Mouse (Mus musculus) neural tube, embryonic 12.5 days (tissue): ENCODE data around the gene Sit1. TPM values are rescaled to one million over a fixed set of nuclear protein-coding genes. Genes with fewer than 3 reads are reported as not detected.
"Not testable (repeated sequence)": the region's sequence is repeated elsewhere in the genome, so short reads cannot be mapped to it uniquely, and the experiment has no call there.

Source experiments
- ATAC-seq: fragments of 200-750 bp; cut with Nextera tagmentation; 2 replicates; pipeline ENCODE4 v1.8.0; 2017; ENCODE audit warnings: low read depth, mild to moderate bottlenecking, moderate TSS enrichment, moderate library complexity; ENCODE audit not compliant: low FRiP score
- H3K27ac ChIP-seq: fragments of 300-500 bp; sonication (generic); 2 replicates; pipeline ENCODE4 v1.5.1; 2016
- H3K27me3 ChIP-seq: fragments of 300-500 bp; sonication (generic); replicated peaks from 2 replicates; pipeline ENCODE4 v1.6.1; 2016; ENCODE audit warnings: mild to moderate bottlenecking
- H3K36me3 ChIP-seq: fragments of 300-500 bp; sonication (generic); 2 replicates; pipeline ENCODE4 v1.6.1; 2016; ENCODE audit warnings: mild to moderate bottlenecking
- H3K4me1 ChIP-seq: fragments of 300-500 bp; sonication (generic); 2 replicates; pipeline ENCODE4 v1.6.1; 2016
- H3K4me2 ChIP-seq: fragments of 300-500 bp; sonication (generic); replicated peaks from 2 replicates; pipeline ENCODE4 v1.6.1; 2016; ENCODE audit warnings: mild to moderate bottlenecking
- H3K4me3 ChIP-seq: fragments of 300-500 bp; sonication (generic); 2 replicates; pipeline ENCODE4 v1.5.1; 2016
- H3K9ac ChIP-seq: fragments of 300-500 bp; sonication (generic); 2 replicates; pipeline ENCODE4 v1.6.1; 2016; ENCODE audit warnings: mild to moderate bottlenecking
- H3K9me3 ChIP-seq: fragments of 300-500 bp; sonication (generic); 2 replicates; pipeline ENCODE4 v1.6.1; 2016; ENCODE audit warnings: mild to moderate bottlenecking
- WGBS: fragments of 180-500 bp; shearing (Covaris S2); methylation state at CpG from one replicate; pipeline ENCODE4 v1.1.7; 2016; 5-methylcytosine and 5-hydroxymethylcytosine counted together
- polyA plus RNA-seq: library from polyadenylated mRNA; unstranded; fragments of >200 nt; fragmentation: Nextera tagmentation; extraction: Ambion mirVana; gene quantifications from 2 replicates; pipeline ENCODE4 v1.2.1, GENCODE M21; 2016

Gene Sit1
- polyA plus RNA-seq, 1 experiment from 2014 or later, result not detected

GRCm38 (mm10) chr4:43497946-43498345, 14.4 kb upstream of the Sit1 start:
- Histone ChIP-seq H3K36me3 (peaks cover 11% of the 10 kb centered on the region; the same call in 1 of the 2 replicates), H3K4me2 (peak overlapping the region; percentile 80), H3K4me1 (peaks cover 36% of the 10 kb centered on the region), H3K4me3 (peak overlapping the region; percentile 57; the same call in 1 of the 2 replicates), H3K27me3 (peaks cover 5% of the 10 kb centered on the region; the same call in 1 of the 2 replicates), H3K9ac (0 out of 2 replicates have a peak overlapping the region, but pooled peaks have one; percentile 26), H3K9me3 (no peaks in the 10 kb centered on the region), H3K27ac (no peak overlapping the region)
- ATAC-seq, result no peak
- WGBS, result 75% methylated on average over 4 of the region's 4 CpGs

DNA sequence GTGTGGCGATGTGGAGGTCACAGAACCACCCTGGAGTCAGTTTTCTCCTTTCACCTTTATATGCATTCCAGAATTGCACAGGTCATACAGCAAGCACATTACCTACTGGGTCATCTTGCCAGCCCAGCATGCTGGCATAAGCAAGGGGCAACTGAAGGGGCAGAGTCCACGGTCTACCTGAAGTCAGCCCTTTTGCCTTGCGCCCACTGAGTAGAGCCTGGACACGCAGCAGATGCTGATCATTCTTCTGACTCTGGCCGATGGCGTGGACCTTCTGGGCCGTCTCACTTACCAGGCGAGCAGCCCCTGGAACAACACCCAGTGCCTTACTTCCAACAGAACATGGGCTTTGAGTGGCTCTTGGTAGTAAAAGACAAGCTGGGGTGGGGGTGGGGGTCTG, 13.9 kb upstream of the Sit1 start:
- peaks cover 5% of the 10 kb centered on the region; the same call in 1 of the 2 replicates for H3K27me3 ChIP-seq
- no peak overlapping the region for H3K27ac ChIP-seq
- no peak for ATAC-seq
- peak overlapping the region; percentile 80 for H3K4me2 ChIP-seq
- no peak overlapping the region for H3K9ac ChIP-seq
- H3K4me1 ChIP-seq, result peaks cover 36% of the 10 kb centered on the region
- 95% methylated on average over 8 of the region's 8 CpGs for WGBS
- H3K4me3 ChIP-seq, result 0 out of 2 replicates have a peak overlapping the region, but pooled peaks have one; percentile 57
- no peaks in the 10 kb centered on the region for H3K9me3 ChIP-seq
- H3K36me3 ChIP-seq, result peaks cover 11% of the 10 kb centered on the region; the same call in 1 of the 2 replicates

DNA sequence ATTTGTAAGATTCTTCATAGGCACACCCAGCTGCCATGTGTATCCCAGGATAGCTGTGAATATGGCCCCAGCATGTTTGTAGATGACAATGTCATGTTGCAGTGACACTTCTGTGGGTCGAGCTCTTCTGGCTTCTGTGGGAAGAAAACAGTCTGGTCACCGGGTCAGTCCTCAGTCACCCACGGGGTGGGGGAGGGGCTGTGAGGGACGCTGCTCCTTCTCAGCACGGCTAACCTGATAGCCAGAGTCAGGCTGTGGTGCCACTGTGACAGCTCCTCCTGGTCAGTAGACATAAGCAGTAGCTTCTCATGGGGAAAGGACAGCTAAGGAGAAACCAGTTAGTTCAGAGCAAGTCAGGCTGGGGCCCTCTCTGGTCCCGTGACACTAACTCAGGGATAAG, 13.1 kb upstream of the Sit1 start:
- Histone ChIP-seq H3K27me3 (no peaks in the 10 kb centered on the region), H3K27ac (no peak overlapping the region), H3K9ac (no peak overlapping the region), H3K4me1 (peaks cover 36% of the 10 kb centered on the region), H3K4me3 (no peak overlapping the region), H3K4me2 (no peak overlapping the region), H3K9me3 (no peaks in the 10 kb centered on the region), H3K36me3 (peaks cover 11% of the 10 kb centered on the region; the same call in 1 of the 2 replicates)
- ATAC-seq, result no peak
- 69% methylated on average over 6 of the region's 6 CpGs for WGBS

GRCm38 (mm10) chr4:43493846-43494240, 10.3 kb upstream of the Sit1 start:
- peak overlapping the region; percentile 76 for H3K4me3 ChIP-seq
- 3% methylated on average over 9 of the region's 9 CpGs for WGBS
- H3K9me3 ChIP-seq, result no peaks in the 10 kb centered on the region
- H3K36me3 ChIP-seq, result peaks cover 11% of the 10 kb centered on the region; the same call in 1 of the 2 replicates
- no peaks in the 10 kb centered on the region for H3K27me3 ChIP-seq
- no peak for ATAC-seq
- peaks cover 30% of the 10 kb centered on the region for H3K4me1 ChIP-seq
- H3K4me2 ChIP-seq, result peak overlapping the region; percentile 73
- H3K9ac ChIP-seq, result peak overlapping the region; percentile 69
- H3K27ac ChIP-seq, result peak overlapping the region; percentile 54; the same call in 1 of the 2 replicates

- Histone ChIP-seq H3K4me3 (peak overlapping the region; percentile 76), H3K27me3 (no peaks in the 10 kb centered on the region), H3K9ac (peak overlapping the region; percentile 69), H3K9me3 (no peaks in the 10 kb centered on the region), H3K4me2 (peak overlapping the region; percentile 73), H3K27ac (peak overlapping the region; percentile 54; the same call in 1 of the 2 replicates), H3K36me3 (peaks cover 11% of the 10 kb centered on the region; the same call in 1 of the 2 replicates), H3K4me1 (peaks cover 25% of the 10 kb centered on the region)
- peak; percentile 91 for ATAC-seq
- WGBS, result under 1% methylated on average over 47 of the region's 47 CpGs
These were observed 9.8 kb upstream of the Sit1 start for GRCm38 (mm10) chr4:43493186-43493845.

- H3K9ac ChIP-seq, result peak within 1 kb of the TSS; percentile 69
- no peaks in the 10 kb centered on the region for H3K9me3 ChIP-seq
- ATAC-seq, result peak; percentile 96
- H3K4me3 ChIP-seq, result peak within 1 kb of the TSS; percentile 76
- H3K4me1 ChIP-seq, result peaks cover 20% of the 10 kb centered on the region
- WGBS, result under 1% methylated on average over 25 of the region's 25 CpGs
- H3K27me3 ChIP-seq, result no peaks in the 10 kb centered on the region
- H3K36me3 ChIP-seq, result peaks cover 11% of the 10 kb centered on the region; the same call in 1 of the 2 replicates
- H3K27ac ChIP-seq, result peak within 1 kb of the TSS; percentile 54; the same call in 1 of the 2 replicates
- peak within 1 kb of the TSS; percentile 73 for H3K4me2 ChIP-seq
These were observed 9.3 kb upstream of the Sit1 start, which contains the start of gene Ccdc107 for GRCm38 (mm10) chr4:43492821-43493185. Gene Ccdc107 (plus strand): TSS chr4:43492900.

- Histone ChIP-seq H3K9ac (no peak overlapping the region), H3K27ac (no peak overlapping the region; the same call in 1 of the 2 replicates), H3K4me1 (peaks cover 14% of the 10 kb centered on the region), H3K9me3 (no peaks in the 10 kb centered on the region), H3K4me2 (peak overlapping the region; percentile 73), H3K27me3 (no peaks in the 10 kb centered on the region), H3K36me3 (peaks cover 11% of the 10 kb centered on the region; the same call in 1 of the 2 replicates), H3K4me3 (peak overlapping the region; percentile 24; the same call in 1 of the 2 replicates)
- 46% methylated on average over 12 of the region's 12 CpGs for WGBS
- no peak for ATAC-seq
These were observed 8.7 kb upstream of the Sit1 start for GRCm38 (mm10) chr4:43492101-43492820.

DNA sequence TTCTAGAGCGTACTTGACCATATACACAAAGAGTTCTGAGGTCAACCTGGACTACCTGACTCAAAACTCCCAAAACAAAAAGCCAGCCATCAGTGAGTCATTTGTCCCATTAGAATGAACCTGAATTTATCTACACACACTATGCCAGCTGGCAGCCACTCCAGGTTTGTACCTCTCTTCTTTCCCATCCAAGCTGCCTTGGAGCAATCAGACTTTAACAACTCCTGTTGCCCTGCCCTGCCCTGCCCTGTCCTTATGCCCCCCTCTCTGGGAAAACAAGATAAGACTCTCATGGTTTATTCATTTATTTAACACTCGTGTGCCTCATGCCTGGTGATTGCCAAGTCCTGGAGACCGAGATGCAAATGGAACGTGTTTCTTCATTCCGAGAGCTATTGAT, 7.3 kb upstream of the Sit1 start:
- Histone ChIP-seq H3K4me3 (no peak overlapping the region), H3K27ac (no peak overlapping the region), H3K4me2 (no peak overlapping the region), H3K36me3 (peaks cover 5% of the 10 kb centered on the region; the same call in 1 of the 2 replicates), H3K9ac (no peak overlapping the region), H3K27me3 (no peaks in the 10 kb centered on the region), H3K4me1 (peaks cover 12% of the 10 kb centered on the region), H3K9me3 (no peaks in the 10 kb centered on the region)
- 90% methylated on average over 5 of the region's 5 CpGs for WGBS
- ATAC-seq, result no peak

DNA sequence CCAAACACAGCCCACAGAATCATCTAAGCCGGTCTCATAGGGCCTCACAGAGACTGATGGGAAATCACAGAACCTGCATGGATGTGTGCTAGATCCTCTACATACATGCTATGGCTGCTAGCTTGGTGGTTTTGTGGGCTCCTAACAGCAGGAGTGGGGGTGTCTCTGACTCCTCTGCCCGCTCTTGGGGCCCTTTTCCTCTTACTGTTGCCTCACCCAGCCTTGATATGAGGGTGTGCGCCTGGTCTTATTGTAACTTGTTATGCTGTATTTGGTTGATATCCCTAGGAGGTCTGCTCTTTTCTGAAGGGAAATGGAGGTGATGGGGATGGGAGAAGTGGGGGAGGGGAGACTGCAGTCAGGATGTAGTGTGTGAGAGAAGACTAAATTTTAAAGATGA, 6.1 kb upstream of the Sit1 start:
- Histone ChIP-seq H3K27me3 (no peaks in the 10 kb centered on the region), H3K9ac (no peak overlapping the region), H3K4me2 (no peak overlapping the region), H3K9me3 (no peaks in the 10 kb centered on the region), H3K27ac (no peak overlapping the region), H3K4me1 (peaks cover 7% of the 10 kb centered on the region), H3K4me3 (no peak overlapping the region), H3K36me3 (no peaks in the 10 kb centered on the region)
- WGBS, result 95% methylated on average over 3 of the region's 3 CpGs
- no peak for ATAC-seq

DNA sequence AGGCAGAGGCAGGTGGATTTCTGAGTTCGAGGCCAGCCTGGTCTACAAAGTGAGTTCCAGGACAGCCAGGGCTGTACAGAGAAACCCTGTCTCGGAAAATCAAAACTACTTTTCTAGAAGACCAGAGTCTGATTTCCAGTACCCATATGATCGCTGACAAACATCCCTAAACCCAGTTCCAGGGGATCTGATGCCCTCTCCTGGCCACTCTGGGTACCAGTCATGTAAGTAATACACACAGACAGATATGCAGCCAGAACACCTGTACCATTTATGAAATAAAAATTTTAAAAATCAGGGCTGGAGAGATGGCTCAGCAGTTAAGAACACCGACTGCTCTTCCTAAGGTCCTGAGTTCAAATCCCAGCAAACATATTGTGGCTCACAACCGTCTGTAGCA, 2.1 kb upstream of the Sit1 start:
- not testable (repeated sequence) for H3K9me3 ChIP-seq, H3K27me3 ChIP-seq, H3K4me3 ChIP-seq, H3K27ac ChIP-seq, H3K4me2 ChIP-seq, H3K9ac ChIP-seq, H3K4me1 ChIP-seq, ATAC-seq, H3K36me3 ChIP-seq
- 87% methylated on average over 5 of the region's 5 CpGs for WGBS

DNA sequence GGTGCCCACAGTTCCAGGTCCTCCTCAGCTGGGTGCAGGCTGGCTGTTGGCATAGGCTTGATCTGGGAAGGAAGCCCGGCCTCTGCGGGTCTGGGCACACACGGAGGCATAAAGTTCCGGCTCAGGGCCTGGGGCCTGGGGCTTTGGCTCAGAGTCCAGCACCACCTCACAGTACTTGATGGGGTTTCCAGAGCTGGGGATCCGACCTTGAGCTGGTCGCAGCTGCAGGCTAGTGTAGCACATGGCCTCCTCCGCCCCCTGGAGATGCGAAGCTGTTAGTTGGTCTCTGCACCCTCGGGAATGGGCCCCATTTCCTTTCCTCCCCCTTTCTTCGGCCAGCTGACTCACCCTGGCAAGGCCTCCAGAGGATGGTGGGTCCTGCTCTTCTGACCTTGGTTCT, 943 bp downstream of the Sit1 start:
- no peak overlapping the region for H3K27ac ChIP-seq
- no peak overlapping the region for H3K4me2 ChIP-seq
- WGBS, result 77% methylated on average over 10 of the region's 10 CpGs
- H3K36me3 ChIP-seq, result no peaks in the 10 kb centered on the region
- H3K4me3 ChIP-seq, result no peak overlapping the region
- H3K4me1 ChIP-seq, result no peaks in the 10 kb centered on the region
- ATAC-seq, result no peak
- H3K27me3 ChIP-seq, result peaks cover 2% of the 10 kb centered on the region; the same call in 1 of the 2 replicates
- H3K9me3 ChIP-seq, result no peaks in the 10 kb centered on the region
- no peak overlapping the region for H3K9ac ChIP-seq

DNA sequence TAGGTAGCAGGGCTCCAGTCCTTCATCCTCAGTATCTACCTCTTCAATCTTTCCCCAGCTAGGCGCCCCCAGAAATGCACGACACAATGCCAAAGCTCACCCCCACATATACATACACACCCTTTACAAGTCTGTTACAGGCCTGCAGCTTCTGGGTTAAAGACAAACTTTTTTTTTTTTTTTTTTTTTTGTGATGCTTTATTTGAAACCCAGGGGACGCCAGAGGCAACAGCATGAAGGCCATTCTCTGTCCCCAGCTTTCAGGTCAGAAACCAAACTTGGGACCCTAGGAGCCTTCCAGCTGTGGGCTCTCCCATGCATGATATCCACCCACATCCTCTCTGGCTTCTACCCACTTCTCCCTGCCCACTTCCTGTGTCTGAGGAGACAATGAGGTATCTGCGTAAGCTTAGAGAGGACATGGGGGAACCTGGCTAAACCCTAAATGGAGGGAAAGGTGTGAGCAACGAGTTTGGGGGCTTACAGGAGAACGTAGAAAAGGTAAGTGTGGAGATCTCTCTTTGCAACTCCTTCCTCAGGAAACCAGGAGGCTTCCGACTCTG, 1.6 kb downstream of the Sit1 start:
- no peaks in the 10 kb centered on the region for H3K36me3 ChIP-seq
- H3K4me3 ChIP-seq, result no peak overlapping the region
- H3K9me3 ChIP-seq, result no peaks in the 10 kb centered on the region
- H3K9ac ChIP-seq, result no peak overlapping the region
- H3K4me1 ChIP-seq, result no peaks in the 10 kb centered on the region
- no peak overlapping the region for H3K27ac ChIP-seq
- peaks cover 2% of the 10 kb centered on the region; the same call in 1 of the 2 replicates for H3K27me3 ChIP-seq
- ATAC-seq, result no peak
- H3K4me2 ChIP-seq, result no peak overlapping the region
- 76% methylated on average over 7 of the region's 7 CpGs for WGBS
